Mouse (Mus musculus) c-Kit-positive CD71-positive TER-119-negative erythroid progenitor cells, embryonic 14.5 days (primary cell): Measurements from ENCODE around the gene Patl2.
"Not testable (repeated sequence)": the region's sequence is repeated elsewhere in the genome, so short reads cannot be mapped to it uniquely, and the experiment has no call there.

Source experiments
- DNase-seq: peaks from one replicate; pipeline ENCODE4 v3.0.0-alpha.2; 2013; ENCODE audit warnings: low read depth

The Patl2 gene

DNA sequence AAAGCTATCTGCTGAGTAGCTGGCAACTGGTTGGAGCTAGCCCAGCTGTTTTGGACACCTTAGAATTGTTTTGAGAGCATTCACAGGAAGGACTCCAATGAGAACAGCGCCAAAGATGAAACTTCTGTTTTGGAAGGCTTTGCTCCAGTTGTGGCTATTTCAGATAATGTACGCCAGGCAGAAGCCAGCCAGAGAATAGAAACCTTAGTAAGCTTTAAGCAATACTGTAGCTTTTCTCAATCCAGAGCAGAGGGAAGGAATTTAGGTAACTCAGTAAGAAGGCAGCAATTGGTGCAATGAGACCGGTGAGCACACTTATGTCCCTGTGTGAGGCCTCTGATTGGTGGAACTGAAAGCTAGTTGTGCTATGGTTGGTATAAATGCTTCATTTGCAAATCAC is 42.9 kb downstream of the Patl2 start:
- DNase-seq = no peak

DNA sequence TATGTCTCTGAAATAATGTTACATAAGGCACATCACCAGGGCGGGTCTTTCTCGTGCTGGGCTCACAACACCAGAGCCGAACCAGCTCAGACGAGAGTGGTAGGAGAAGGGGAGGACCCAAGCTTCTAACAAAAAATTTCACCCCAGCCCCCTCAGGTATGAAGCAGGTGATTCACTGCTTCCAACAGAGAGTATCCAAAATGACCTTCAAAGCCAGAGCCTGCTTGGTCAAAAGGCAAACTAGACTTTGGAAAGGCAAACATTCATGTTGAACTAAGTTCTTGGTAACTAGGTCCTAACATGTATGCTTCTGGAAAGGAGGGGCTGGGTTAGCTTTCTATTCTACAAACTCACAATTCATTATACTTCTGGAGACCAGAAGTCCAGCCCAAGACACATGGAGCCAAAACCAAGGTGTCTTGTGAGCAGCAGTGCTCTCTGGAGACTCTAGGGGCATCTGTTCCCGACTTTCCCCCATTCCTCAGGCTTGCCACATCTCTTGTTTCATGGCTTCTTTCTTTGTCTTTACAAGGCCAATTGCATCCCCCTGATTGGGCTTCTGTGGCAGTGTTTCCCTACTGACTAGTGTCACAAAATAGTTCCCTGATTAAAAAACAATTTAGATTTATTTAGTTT is 44.5 kb downstream of the Patl2 start:
- no peak for DNase-seq

GRCm38 (mm10) chr2:122140815-122141214 is 45.2 kb downstream of the Patl2 start:
- DNase-seq = no peak

GRCm38 (mm10) chr2:122137839-122138465 is 48.0 kb downstream of the Patl2 start:
- peak; percentile 82 for DNase-seq

GRCm38 (mm10) chr2:122132618-122133017 is 53.4 kb downstream of the Patl2 start:
- DNase-seq = no peak

DNA sequence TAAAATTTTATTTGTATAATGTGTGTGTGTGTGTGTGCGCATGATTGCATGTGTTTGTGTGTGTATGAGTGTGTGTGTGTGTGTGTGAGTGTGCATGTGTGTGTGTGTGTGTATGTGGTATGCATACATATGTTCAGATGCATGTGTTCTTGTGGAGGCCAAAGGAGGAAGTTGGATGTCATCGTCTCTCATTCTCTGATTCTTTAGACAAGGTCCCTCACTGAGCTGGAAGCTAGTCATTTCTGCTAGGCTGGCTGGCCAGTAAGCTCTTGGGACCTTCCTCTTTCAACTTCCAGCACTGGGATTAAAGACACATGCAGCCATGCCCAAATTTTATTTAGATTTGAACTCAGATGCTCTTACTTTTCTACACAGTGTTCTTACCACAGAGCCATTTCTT is 53.9 kb downstream of the Patl2 start:
- no peak for DNase-seq

DNA sequence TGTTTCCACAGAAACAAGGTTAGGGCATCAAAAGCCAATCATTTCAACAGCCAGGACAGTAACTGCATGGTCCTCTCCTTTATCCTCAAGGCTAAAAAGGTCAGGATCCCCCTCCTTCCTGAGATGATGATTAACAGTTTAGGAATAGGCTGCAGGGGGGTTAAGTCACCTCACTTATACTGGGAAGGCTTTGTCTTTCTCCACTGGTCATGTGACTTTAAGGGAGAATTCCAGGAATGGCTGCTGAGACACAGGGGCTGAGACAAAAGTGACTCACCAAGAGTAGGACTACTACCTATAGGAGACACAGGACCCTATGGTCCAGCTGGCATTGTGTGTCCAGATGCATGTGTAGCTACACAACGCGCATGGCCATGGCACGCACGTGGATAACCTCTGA is 58.4 kb downstream of the Patl2 start:
- DNase-seq = no peak

- DNase-seq = no peak
Measured at GRCm38 (mm10) chr2:122126765-122127347, 59.1 kb downstream of the Patl2 start.

- peak; percentile 52 for DNase-seq
Measured at GRCm38 (mm10) chr2:122125680-122126572, 60.1 kb downstream of the Patl2 start.

GRCm38 (mm10) chr2:122117961-122118958 is 67.7 kb downstream of the Patl2 start, which contains the start of gene Spg11:
TSS of gene Spg11 (minus strand) at chr2:122118386.
- peak; percentile 95 for DNase-seq

GRCm38 (mm10) chr2:122116888-122117287 is 69.1 kb downstream of the Patl2 start:
- DNase-seq = no peak

DNA sequence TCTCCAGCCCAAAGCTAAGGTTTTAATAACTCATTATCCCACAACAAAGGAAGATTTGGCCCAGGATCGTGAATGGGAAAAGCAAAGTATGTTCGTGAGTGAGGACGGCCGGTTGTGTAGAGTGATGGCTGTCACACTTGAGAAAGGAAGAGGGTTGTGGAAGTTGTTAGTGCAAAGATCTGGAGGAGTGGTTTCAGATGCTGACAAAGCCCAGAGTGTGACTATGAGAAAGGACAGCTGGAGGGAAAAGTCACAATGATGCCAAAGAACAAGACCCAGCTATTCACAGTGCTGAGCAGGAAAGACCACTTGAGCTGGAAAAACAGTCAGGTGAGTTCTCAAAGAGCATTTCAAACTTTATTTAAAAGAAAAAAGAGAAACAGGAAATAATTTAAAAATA is 76.3 kb downstream of the Patl2 start:
- DNase-seq = no peak

GRCm38 (mm10) chr2:122108101-122108500 is 77.9 kb downstream of the Patl2 start:
- DNase-seq = no peak

GRCm38 (mm10) chr2:122102070-122102469 is 83.9 kb downstream of the Patl2 start:
- no peak for DNase-seq

DNA sequence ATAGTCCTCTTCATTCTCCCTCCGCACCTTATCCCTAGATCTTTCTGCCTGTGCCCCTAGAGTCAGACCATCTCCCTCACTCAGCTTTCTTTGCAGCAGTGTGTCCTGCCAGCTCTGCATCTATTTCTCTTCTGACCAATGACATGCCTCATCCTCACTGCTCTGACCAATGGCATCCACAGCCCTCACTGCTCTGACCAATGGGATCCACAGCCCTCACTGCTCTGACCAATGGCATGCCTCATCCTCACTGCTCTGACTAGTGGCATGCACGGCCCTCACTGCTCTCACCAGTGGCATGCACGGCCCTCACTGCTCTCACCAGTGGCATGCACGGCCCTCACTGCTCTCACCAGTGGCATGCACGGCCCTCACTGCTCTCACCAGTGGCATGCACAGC is 88.3 kb downstream of the Patl2 start:
- not testable (repeated sequence) for DNase-seq

GRCm38 (mm10) chr2:122093844-122094243 is 92.1 kb downstream of the Patl2 start:
- DNase-seq = no peak

DNA sequence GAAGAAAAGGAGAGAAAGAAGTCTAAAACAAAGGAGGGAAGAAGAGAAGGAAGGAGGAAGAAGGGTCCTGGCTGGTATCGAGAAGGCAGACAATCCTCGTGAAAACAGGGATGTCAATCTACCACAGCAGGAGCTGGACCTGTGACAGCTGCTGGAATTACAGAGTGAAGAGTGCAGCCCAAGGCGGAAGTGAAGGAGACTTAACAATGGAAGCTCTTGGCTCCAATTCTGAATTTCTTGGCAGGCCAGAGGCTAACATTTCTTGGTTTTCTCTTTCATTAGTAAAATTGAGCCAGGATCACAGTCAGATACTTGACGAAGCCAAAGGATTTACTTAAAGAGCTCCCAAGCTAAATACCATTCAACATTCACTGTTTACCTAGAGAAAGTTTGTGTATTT is 99.5 kb downstream of the Patl2 start:
- DNase-seq = no peak

- no peak for DNase-seq
Measured at GRCm38 (mm10) chr2:122081728-122082456, 104.1 kb downstream of the Patl2 start.
